Mouse (Mus musculus): ENCODE data around the gene Phkg1. TPM values are rescaled to one million over a fixed set of nuclear protein-coding genes. Genes with fewer than 3 reads are reported as not detected.
"Not testable (repeated sequence)": the region's sequence is repeated elsewhere in the genome, so short reads cannot be mapped to it uniquely, and the experiment has no call there.

Phkg1 gene
- polyA plus RNA-seq, 1 experiment from 2014 or later, result 0.95 TPM

GRCm38 (mm10) chr5:129909591-129909990 lies 11.2 kb upstream of the Phkg1 start:
- ATAC-seq, result no peak
- no peak overlapping the region for H3K4me2 ChIP-seq (ENCODE audit: low read length)

GRCm38 (mm10) chr5:129909147-129909546 lies 10.8 kb upstream of the Phkg1 start:
- ATAC-seq, result peak; percentile 1; the same call in 1 of the 2 replicates
- H3K27ac ChIP-seq (ENCODE audit: low read length), result peak overlapping the region; percentile 91; the same call in 1 of the 2 replicates

More at GRCm38 (mm10) chr5:129909591-129909990, 11.2 kb upstream of the Phkg1 start:
- Histone ChIP-seq H3K4me3 (ENCODE audit: low read depth, low read length) (no peak overlapping the region), H3K27me3 (ENCODE audit: control insufficient read depth, insufficient read depth, low read depth, low read length) (no peaks in the 10 kb centered on the region), H3K9me3 (replicated peaks; ENCODE audit: control insufficient read depth, low read length, poor library complexity, severe bottlenecking) (no peaks in the 10 kb centered on the region), H3K9ac (ENCODE audit: low read depth, low read length) (no peak overlapping the region), H3K4me1 (ENCODE audit: control insufficient read depth, insufficient read depth, low read length) (peaks cover 10% of the 10 kb centered on the region; the same call in 1 of the 2 replicates), H3K27ac (ENCODE audit: low read length) (no peak overlapping the region), H3K36me3 (ENCODE audit: control insufficient read depth, insufficient read depth, low read length) (no peaks in the 10 kb centered on the region)
- WGBS, result 86% methylated on average over 7 of the region's 7 CpGs

GRCm38 (mm10) chr5:129908242-129908965 lies 10.1 kb upstream of the Phkg1 start, which contains the start of gene Nupr1l:
Nupr1l (plus strand) TSS chr5:129908540.
- Histone ChIP-seq H3K4me1 (ENCODE audit: control insufficient read depth, insufficient read depth, low read length) (peaks cover 10% of the 10 kb centered on the region; the same call in 1 of the 2 replicates), H3K4me2 (ENCODE audit: low read length) (peak within 1 kb of the TSS; percentile 81), H3K4me3 (ENCODE audit: low read depth, low read length) (peak within 1 kb of the TSS; percentile 51), H3K27me3 (ENCODE audit: control insufficient read depth, insufficient read depth, low read depth, low read length) (no peaks in the 10 kb centered on the region), H3K9me3 (replicated peaks; ENCODE audit: control insufficient read depth, low read length, poor library complexity, severe bottlenecking) (no peaks in the 10 kb centered on the region), H3K36me3 (ENCODE audit: control insufficient read depth, insufficient read depth, low read length) (no peaks in the 10 kb centered on the region), H3K9ac (ENCODE audit: low read depth, low read length) (peak within 1 kb of the TSS; percentile 79), H3K27ac (ENCODE audit: low read length) (peak within 1 kb of the TSS; percentile 91)
- peak; percentile 97 for ATAC-seq
- under 1% methylated on average over 63 of the region's 63 CpGs for WGBS

More at GRCm38 (mm10) chr5:129909147-129909546, 10.8 kb upstream of the Phkg1 start:
- no peaks in the 10 kb centered on the region for H3K27me3 ChIP-seq (ENCODE audit: control insufficient read depth, insufficient read depth, low read depth, low read length)
- H3K4me3 ChIP-seq (ENCODE audit: low read depth, low read length), result peak overlapping the region; percentile 51
- H3K9me3 ChIP-seq (replicated peaks; ENCODE audit: control insufficient read depth, low read length, poor library complexity, severe bottlenecking), result no peaks in the 10 kb centered on the region
- H3K36me3 ChIP-seq (ENCODE audit: control insufficient read depth, insufficient read depth, low read length), result no peaks in the 10 kb centered on the region
- WGBS, result 71% methylated on average over 9 of the region's 9 CpGs
- H3K4me2 ChIP-seq (ENCODE audit: low read length), result peak overlapping the region; percentile 81
- peak overlapping the region; percentile 79 for H3K9ac ChIP-seq (ENCODE audit: low read depth, low read length)
- peaks cover 10% of the 10 kb centered on the region; the same call in 1 of the 2 replicates for H3K4me1 ChIP-seq (ENCODE audit: control insufficient read depth, insufficient read depth, low read length)

- WGBS, result 19% methylated on average over 4 of the region's 4 CpGs
These were observed 9.4 kb upstream of the Phkg1 start for GRCm38 (mm10) chr5:129907775-129908174.

GRCm38 (mm10) chr5:129895198-129896088 lies 2.9 kb downstream of the Phkg1 start, which contains the start of gene Zbed5:
Zbed5 (plus strand) TSS chr5:129895723.
- H3K4me2 ChIP-seq (ENCODE audit: low read length), result peak within 1 kb of the TSS; percentile 74
- ATAC-seq, result peak; percentile 100
- H3K9me3 ChIP-seq (replicated peaks; ENCODE audit: control insufficient read depth, low read length, poor library complexity, severe bottlenecking), result no peaks in the 10 kb centered on the region
- H3K4me3 ChIP-seq (ENCODE audit: low read depth, low read length), result peak within 1 kb of the TSS; percentile 68
- H3K27ac ChIP-seq (ENCODE audit: low read length), result peak within 1 kb of the TSS; percentile 58; the same call in 1 of the 2 replicates
- H3K36me3 ChIP-seq (ENCODE audit: control insufficient read depth, insufficient read depth, low read length), result no peaks in the 10 kb centered on the region
- H3K4me1 ChIP-seq (ENCODE audit: control insufficient read depth, insufficient read depth, low read length), result peaks cover 11% of the 10 kb centered on the region
- no peaks in the 10 kb centered on the region for H3K27me3 ChIP-seq (ENCODE audit: control insufficient read depth, insufficient read depth, low read depth, low read length)
- 1% methylated on average over 44 of the region's 44 CpGs for WGBS
- H3K9ac ChIP-seq (ENCODE audit: low read depth, low read length), result peak within 1 kb of the TSS; percentile 76

More at GRCm38 (mm10) chr5:129907775-129908174, 9.4 kb upstream of the Phkg1 start:
- Histone ChIP-seq H3K4me1 (ENCODE audit: control insufficient read depth, insufficient read depth, low read length) (peaks cover 10% of the 10 kb centered on the region; the same call in 1 of the 2 replicates), H3K9me3 (replicated peaks; ENCODE audit: control insufficient read depth, low read length, poor library complexity, severe bottlenecking) (no peaks in the 10 kb centered on the region), H3K27me3 (ENCODE audit: control insufficient read depth, insufficient read depth, low read depth, low read length) (no peaks in the 10 kb centered on the region), H3K4me2 (ENCODE audit: low read length) (peak overlapping the region; percentile 81), H3K9ac (ENCODE audit: low read depth, low read length) (peak overlapping the region; percentile 79), H3K4me3 (ENCODE audit: low read depth, low read length) (peak overlapping the region; percentile 51), H3K27ac (ENCODE audit: low read length) (peak overlapping the region; percentile 91), H3K36me3 (ENCODE audit: control insufficient read depth, insufficient read depth, low read length) (peaks cover 4% of the 10 kb centered on the region)
- ATAC-seq, result no peak

GRCm38 (mm10) chr5:129890390-129890789 lies 8.0 kb downstream of the Phkg1 start:
- peaks cover 18% of the 10 kb centered on the region for H3K4me1 ChIP-seq (ENCODE audit: control insufficient read depth, insufficient read depth, low read length)
- not testable (repeated sequence) for H3K9me3 ChIP-seq (replicated peaks; ENCODE audit: control insufficient read depth, low read length, poor library complexity, severe bottlenecking); ATAC-seq; H3K4me2 ChIP-seq (ENCODE audit: low read length); H3K36me3 ChIP-seq (ENCODE audit: control insufficient read depth, insufficient read depth, low read length); H3K9ac ChIP-seq (ENCODE audit: low read depth, low read length); H3K27ac ChIP-seq (ENCODE audit: low read length); H3K4me3 ChIP-seq (ENCODE audit: low read depth, low read length); H3K27me3 ChIP-seq (ENCODE audit: control insufficient read depth, insufficient read depth, low read depth, low read length)
- 93% methylated on average over 4 of the region's 7 CpGs for WGBS

GRCm38 (mm10) chr5:129886911-129887636 lies 11.3 kb downstream of the Phkg1 start, which contains the start of gene Chchd2:
Chchd2 (minus strand) TSS chr5:129887470.
- Histone ChIP-seq H3K27ac (ENCODE audit: low read length) (peak within 1 kb of the TSS; percentile 91), H3K27me3 (ENCODE audit: control insufficient read depth, insufficient read depth, low read depth, low read length) (no peaks in the 10 kb centered on the region), H3K4me1 (ENCODE audit: control insufficient read depth, insufficient read depth, low read length) (peaks cover 23% of the 10 kb centered on the region), H3K36me3 (ENCODE audit: control insufficient read depth, insufficient read depth, low read length) (peaks cover 6% of the 10 kb centered on the region; the same call in 1 of the 2 replicates), H3K9ac (ENCODE audit: low read depth, low read length) (peak within 1 kb of the TSS; percentile 91), H3K4me3 (ENCODE audit: low read depth, low read length) (peak within 1 kb of the TSS; percentile 89), H3K9me3 (replicated peaks; ENCODE audit: control insufficient read depth, low read length, poor library complexity, severe bottlenecking) (no peaks in the 10 kb centered on the region), H3K4me2 (ENCODE audit: low read length) (peak within 1 kb of the TSS; percentile 86)
- ATAC-seq, result peak; percentile 99
- WGBS, result under 1% methylated on average over 46 of the region's 46 CpGs

- Histone ChIP-seq H3K9ac (ENCODE audit: low read depth, low read length) (peak overlapping the region; percentile 91), H3K27me3 (ENCODE audit: control insufficient read depth, insufficient read depth, low read depth, low read length) (no peaks in the 10 kb centered on the region), H3K36me3 (ENCODE audit: control insufficient read depth, insufficient read depth, low read length) (peaks cover 14% of the 10 kb centered on the region), H3K4me1 (ENCODE audit: control insufficient read depth, insufficient read depth, low read length) (peaks cover 23% of the 10 kb centered on the region), H3K4me3 (ENCODE audit: low read depth, low read length) (peak overlapping the region; percentile 89), H3K4me2 (ENCODE audit: low read length) (peak overlapping the region; percentile 86), H3K9me3 (replicated peaks; ENCODE audit: control insufficient read depth, low read length, poor library complexity, severe bottlenecking) (no peaks in the 10 kb centered on the region), H3K27ac (ENCODE audit: low read length) (peak overlapping the region; percentile 91)
- WGBS, result 43% methylated on average over 10 of the region's 10 CpGs
- no peak for ATAC-seq
These were observed 12.1 kb downstream of the Phkg1 start for GRCm38 (mm10) chr5:129886271-129886670.
